Mouse (Mus musculus): ENCODE measurements around the gene Cnfn. TPM values are rescaled to one million over a fixed set of nuclear protein-coding genes. Genes with fewer than 3 reads are reported as not detected.
A peak's percentile ranks its signal among the peaks of the same experiment; 100 is the strongest.

The Cnfn gene
- polyA plus RNA-seq, 1 experiment from 2014 or later: not detected

DNA sequence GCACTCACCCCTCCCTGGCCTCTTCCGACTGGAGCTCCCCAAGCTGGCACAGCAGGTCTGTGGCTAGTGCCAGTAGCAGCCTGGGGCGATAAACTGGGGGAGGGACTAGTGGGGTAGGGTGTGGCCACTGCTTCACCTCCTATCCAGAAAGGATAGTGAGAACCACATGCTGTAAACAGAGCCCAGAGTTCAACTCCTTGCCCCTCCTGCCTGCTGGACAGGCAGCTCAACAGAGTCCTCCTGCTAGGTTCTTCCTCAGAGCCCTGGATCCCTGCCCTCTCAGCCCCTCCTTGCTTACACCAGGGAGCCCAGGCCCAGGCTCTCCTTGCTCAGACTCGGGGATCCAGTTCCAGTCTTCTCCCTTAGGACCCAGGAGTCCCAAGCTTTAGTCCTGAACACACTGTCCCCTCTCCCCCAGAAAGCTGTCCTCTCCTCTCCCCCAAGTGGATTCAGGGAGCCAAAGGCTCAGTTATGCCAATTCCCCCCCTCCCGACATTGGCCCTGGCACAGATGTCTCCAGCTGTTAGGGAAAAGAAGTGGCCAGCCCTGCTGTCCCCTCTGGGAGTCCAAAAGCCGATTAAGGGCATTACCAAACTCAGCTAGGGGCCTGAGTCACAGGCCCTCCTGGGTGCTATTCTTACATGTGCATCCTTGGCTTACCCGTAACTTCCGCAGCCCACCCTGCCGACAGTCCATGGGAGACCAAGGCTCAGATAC, 20.7 kb upstream of the Cnfn start:
- CTCF ChIA-PET: interaction anchor here (0.9 to 2.9 kb wide), 6 partner anchors 9 to 95 kb away, joined by 3 to 11 read pairs (median 4); no protein-coding TSS in a partner anchor
- H3K27me3 ChIP-seq: no peaks in the 10 kb centered on the region
- ATAC-seq (peak; percentile 71), DNase-seq (ENCODE audit: low read depth, low spot score) (no peak)
- no peak for TF ChIP-seq CTCF (IDR thresholded peaks at IDR 0.05)
- POLR2A ChIA-PET: interaction anchor here (0.6 to 1.5 kb wide), 6 partner anchors 8 to 219 kb away, joined by 3 to 5 read pairs (median 3); no protein-coding TSS in a partner anchor
- in situ Hi-C loops (cut with MboI; ENCODE audit: low pct_unique_long_range_greater_than_20kb): no loop called here

- CTCF ChIA-PET: interaction anchor here (1.3 to 2.9 kb wide), 2 partner anchors 14 to 20 kb away, joined by 4 to 11 read pairs; no protein-coding TSS in a partner anchor
- no peaks in the 10 kb centered on the region for H3K27me3 ChIP-seq
- in situ Hi-C loops (cut with MboI; ENCODE audit: low pct_unique_long_range_greater_than_20kb): no loop called here
- no peak for TF ChIP-seq CTCF (IDR thresholded peaks at IDR 0.05)
- no peak for ATAC-seq
- POLR2A ChIA-PET: interaction anchor here (1.5 kb wide), 1 partner anchor 13 kb away, joined by 5 read pairs; no protein-coding TSS in a partner anchor
- no peak for DNase-seq (ENCODE audit: low read depth, low spot score)
Observed at GRCm38 (mm10) chr7:25388916-25389315, 19.4 kb upstream of the Cnfn start.

GRCm38 (mm10) chr7:25387811-25388440, 18.4 kb upstream of the Cnfn start:
- TF ChIP-seq CTCF (IDR thresholded peaks at IDR 0.05): no peak
- in situ Hi-C loops (cut with MboI; ENCODE audit: low pct_unique_long_range_greater_than_20kb): no loop called here
- no peaks in the 10 kb centered on the region for H3K27me3 ChIP-seq
- no peak for ATAC-seq
- ChIA-PET POLR2A (no interaction called here), CTCF (no interaction called here)
- DNase-seq (ENCODE audit: low read depth, low spot score): no peak

GRCm38 (mm10) chr7:25385850-25386555, 16.5 kb upstream of the Cnfn start:
- ChIA-PET CTCF (interaction anchor here (0.9 to 2.4 kb wide), 5 partner anchors 9 to 70 kb away, joined by 3 to 9 read pairs (median 3); partner anchors contain the start of gene Lipe), POLR2A (no interaction called here)
- TF ChIP-seq CTCF (IDR thresholded peaks at IDR 0.05): no peak
- H3K27me3 ChIP-seq: no peaks in the 10 kb centered on the region
- peak; percentile 80 for DNase-seq (ENCODE audit: low read depth, low spot score)
- ATAC-seq: no peak
- in situ Hi-C loops (cut with MboI; ENCODE audit: low pct_unique_long_range_greater_than_20kb): no loop called here

GRCm38 (mm10) chr7:25385259-25385658, 15.7 kb upstream of the Cnfn start:
- ChIA-PET CTCF (interaction anchor here (1.0 to 2.4 kb wide), 3 partner anchors 13 to 19 kb away, joined by 3 to 9 read pairs (median 3); partner anchors contain the start of gene Lipe), POLR2A (no interaction called here)
- in situ Hi-C loops (cut with MboI; ENCODE audit: low pct_unique_long_range_greater_than_20kb): no loop called here
- DNase-seq (ENCODE audit: low read depth, low spot score) (no peak), ATAC-seq (no peak)
- no peaks in the 10 kb centered on the region for H3K27me3 ChIP-seq
- no peak for TF ChIP-seq CTCF (IDR thresholded peaks at IDR 0.05)

GRCm38 (mm10) chr7:25384818-25385217, 15.3 kb upstream of the Cnfn start:
- ChIA-PET POLR2A (no interaction called here), CTCF (interaction anchor here (1.0 to 2.4 kb wide), 3 partner anchors 14 to 19 kb away, joined by 3 to 9 read pairs (median 3); partner anchors contain the start of gene Lipe)
- in situ Hi-C loops (cut with MboI; ENCODE audit: low pct_unique_long_range_greater_than_20kb): no loop called here
- no peak for DNase-seq (ENCODE audit: low read depth, low spot score)
- no peaks in the 10 kb centered on the region for H3K27me3 ChIP-seq
- no peak for ATAC-seq
- no peak for TF ChIP-seq CTCF (IDR thresholded peaks at IDR 0.05)

DNA sequence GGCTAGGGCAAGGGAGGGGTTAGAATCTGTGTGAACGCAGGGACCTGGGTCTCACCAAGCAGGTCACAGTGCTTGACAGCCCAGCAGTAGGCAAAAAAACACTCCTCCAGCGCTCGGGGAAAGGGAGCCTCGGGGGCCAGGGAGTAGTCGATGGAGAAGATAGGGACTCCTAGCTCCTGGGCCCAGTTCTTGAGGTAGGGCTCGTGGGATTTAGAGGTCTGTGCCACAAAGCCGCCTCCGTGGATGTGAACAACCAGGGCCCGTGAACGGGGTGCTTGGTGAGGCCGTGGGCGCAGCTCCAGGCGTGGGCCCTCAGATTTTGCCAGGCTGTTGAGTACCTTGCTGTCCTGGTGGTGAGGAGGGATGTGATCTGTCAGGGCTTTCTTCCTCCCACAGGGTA, 14.8 kb upstream of the Cnfn start:
- ATAC-seq: no peak
- DNase-seq (ENCODE audit: low read depth, low spot score): no peak
- no peak for TF ChIP-seq CTCF (IDR thresholded peaks at IDR 0.05)
- ChIA-PET CTCF (interaction anchor here (1.1 kb wide), 1 partner anchor 18 kb away, joined by 3 read pairs; no protein-coding TSS in a partner anchor), POLR2A (interaction anchor here (1.0 kb wide), 1 partner anchor 12 kb away, joined by 3 read pairs; no protein-coding TSS in a partner anchor)
- in situ Hi-C loops (cut with MboI; ENCODE audit: low pct_unique_long_range_greater_than_20kb): no loop called here
- no peaks in the 10 kb centered on the region for H3K27me3 ChIP-seq

DNA sequence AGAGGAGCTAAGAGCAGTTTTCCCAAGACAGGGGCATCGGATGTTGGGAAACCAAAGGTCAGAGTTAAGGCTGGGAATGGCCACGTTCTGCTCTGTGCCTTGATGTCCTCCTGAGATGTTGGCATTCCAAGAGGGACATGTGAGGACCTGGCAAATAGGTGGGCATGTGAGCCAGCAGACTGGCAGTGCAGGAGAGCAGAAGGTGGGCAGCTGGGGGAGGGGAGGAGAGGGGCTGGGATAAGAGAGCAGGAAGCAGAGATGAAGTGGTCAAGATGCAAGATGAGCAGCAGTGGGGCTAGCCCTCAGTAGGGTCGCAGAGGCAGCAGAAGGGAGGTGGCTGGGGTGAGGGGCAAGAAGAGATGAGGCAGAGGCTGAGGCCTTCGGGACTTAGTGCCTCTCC, 14.4 kb upstream of the Cnfn start:
- CTCF ChIA-PET: no interaction called here
- TF ChIP-seq CTCF (IDR thresholded peaks at IDR 0.05): no peak
- in situ Hi-C loops (cut with MboI; ENCODE audit: low pct_unique_long_range_greater_than_20kb): no loop called here
- POLR2A ChIA-PET: interaction anchor here (1.0 kb wide), 1 partner anchor 13 kb away, joined by 3 read pairs; no protein-coding TSS in a partner anchor
- no peaks in the 10 kb centered on the region for H3K27me3 ChIP-seq
- ATAC-seq (no peak), DNase-seq (ENCODE audit: low read depth, low spot score) (no peak)

DNA sequence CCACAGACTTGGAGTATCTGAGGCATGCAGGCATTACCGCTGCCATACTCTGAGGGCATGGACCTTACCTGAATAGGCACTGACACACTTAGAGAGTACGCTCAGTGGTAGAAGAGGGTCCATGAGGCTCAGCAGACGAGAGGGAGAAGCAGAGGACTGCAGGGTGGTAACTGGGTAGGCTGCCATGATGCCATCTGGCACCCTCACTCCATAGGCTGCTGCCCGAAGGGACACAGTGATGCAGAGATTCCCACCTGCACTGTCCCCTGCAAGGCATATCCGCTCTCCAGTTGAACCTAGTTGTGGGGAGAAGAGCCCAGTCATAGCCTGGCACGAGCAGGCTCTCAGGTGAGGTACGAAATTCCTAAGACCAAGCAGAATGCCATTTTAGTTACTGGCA, 13.9 kb upstream of the Cnfn start:
- in situ Hi-C loops (cut with MboI; ENCODE audit: low pct_unique_long_range_greater_than_20kb): no loop called here
- ChIA-PET CTCF (interaction anchor here (2.9 kb wide), 1 partner anchor 19 kb away, joined by 15 read pairs; no protein-coding TSS in a partner anchor), POLR2A (interaction anchor here (1.0 kb wide), 1 partner anchor 13 kb away, joined by 3 read pairs; no protein-coding TSS in a partner anchor)
- no peak for DNase-seq (ENCODE audit: low read depth, low spot score)
- no peak for TF ChIP-seq CTCF (IDR thresholded peaks at IDR 0.05)
- no peak for ATAC-seq
- no peaks in the 10 kb centered on the region for H3K27me3 ChIP-seq

DNA sequence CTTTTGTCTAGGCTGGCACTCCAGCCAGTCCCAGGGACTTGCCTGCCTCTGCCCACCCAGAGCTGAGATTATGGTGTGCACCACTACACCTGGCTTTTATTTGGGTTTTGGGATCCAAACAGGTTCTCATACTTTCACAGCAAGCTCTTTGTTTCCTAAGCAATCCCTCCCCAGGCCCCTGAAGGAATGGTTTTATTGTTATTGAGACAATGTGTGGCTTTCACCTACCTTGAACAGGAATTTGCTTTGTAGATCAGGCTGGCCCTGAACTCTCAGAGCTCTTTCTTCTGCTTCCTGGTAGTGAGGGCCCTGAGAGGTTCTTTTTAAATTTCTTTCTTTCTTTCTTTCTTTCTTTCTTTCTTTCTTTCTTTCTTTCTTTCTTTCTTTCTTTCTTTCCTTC, 13.0 kb upstream of the Cnfn start:
- DNase-seq (ENCODE audit: low read depth, low spot score) (no peak), ATAC-seq (no peak)
- H3K27me3 ChIP-seq: no peaks in the 10 kb centered on the region
- ChIA-PET POLR2A (interaction anchor here (0.6 to 1.0 kb wide), 2 partner anchors 8 to 64 kb away, joined by 3 to 4 read pairs; no protein-coding TSS in a partner anchor), CTCF (interaction anchor here (2.9 kb wide), 1 partner anchor 20 kb away, joined by 15 read pairs; no protein-coding TSS in a partner anchor)
- TF ChIP-seq CTCF (IDR thresholded peaks at IDR 0.05): no peak
- in situ Hi-C loops (cut with MboI; ENCODE audit: low pct_unique_long_range_greater_than_20kb): no loop called here

Measured in Patski (cell line).